Mouse (Mus musculus): Measurements from ENCODE around the gene Unc13d. TPM values are rescaled to one million over a fixed set of nuclear protein-coding genes. Genes with fewer than 3 reads are reported as not detected.

The Unc13d gene
- polyA plus RNA-seq, 1 experiment from 2014 or later, result 0.92 TPM

DNA sequence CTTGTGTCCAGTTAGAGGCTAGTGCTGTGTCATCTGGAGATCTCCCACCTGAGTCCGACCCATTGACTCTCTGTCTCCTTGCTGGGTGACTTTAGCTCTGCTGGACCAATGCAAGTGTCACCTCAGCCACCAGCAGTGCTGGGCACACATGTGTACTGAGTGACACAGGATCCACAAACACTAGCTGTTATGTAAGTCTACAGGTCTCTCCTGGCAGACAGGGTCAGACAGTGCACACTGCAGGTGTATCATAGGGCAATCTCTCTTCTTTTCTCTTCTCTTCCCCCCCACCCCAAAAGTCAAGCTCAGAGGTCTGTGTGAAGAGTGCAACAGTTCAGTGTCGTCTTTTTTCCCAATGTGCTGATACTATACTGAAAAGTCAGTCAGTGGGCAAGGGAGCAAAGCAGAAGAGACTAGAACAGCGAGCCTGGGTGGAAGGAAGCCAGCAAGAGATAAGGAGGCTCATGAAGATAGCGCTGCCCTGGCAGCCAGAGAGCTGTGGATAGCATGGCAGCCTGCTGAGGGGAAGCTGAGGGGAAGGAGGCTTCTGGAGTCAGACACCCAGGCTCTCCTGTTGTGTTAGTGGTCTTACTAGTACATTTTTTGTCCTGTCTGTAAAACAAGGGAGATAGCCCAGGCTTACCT is 20.4 kb downstream of the Unc13d start:
- Histone ChIP-seq H3K27ac (replicated peaks) (no peak overlapping the region), H3K4me3 (no peak overlapping the region), H3K4me2 (replicated peaks) (no peak overlapping the region), H3K4me1 (no peaks in the 10 kb centered on the region; the same call in 1 of the 2 replicates), H3K36me3 (peaks cover 95% of the 10 kb centered on the region), H3K27me3 (peaks cover 2% of the 10 kb centered on the region; the same call in 1 of the 2 replicates), H3K9ac (replicated peaks) (no peak overlapping the region), H3K9me3 (no peaks in the 10 kb centered on the region)
- WGBS, result 91% methylated on average over 4 of the region's 4 CpGs
- ATAC-seq (ENCODE audit: low FRiP score, low read depth), result no peak

DNA sequence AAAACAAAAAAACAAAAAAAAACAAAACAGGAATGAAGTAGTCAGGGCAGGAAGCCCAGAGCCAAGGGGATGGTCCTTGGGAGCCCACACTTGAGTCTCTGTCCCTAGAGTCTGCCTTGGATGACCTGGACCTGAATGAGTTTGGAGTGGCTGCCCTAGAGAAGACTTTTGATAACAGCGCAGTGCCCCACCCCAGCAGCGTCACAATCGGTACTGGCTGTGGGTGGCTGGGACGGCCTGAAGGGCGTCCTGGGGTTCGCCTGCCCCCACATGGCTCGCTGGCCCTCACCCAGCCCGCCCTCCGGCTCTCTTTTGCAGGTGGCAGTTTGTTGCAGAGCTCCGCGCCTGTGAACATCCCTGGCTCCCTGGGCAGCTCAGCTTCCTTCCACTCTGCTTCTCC is 21.9 kb downstream of the Unc13d start:
- WGBS, result 94% methylated on average over 11 of the region's 11 CpGs
- peaks cover 2% of the 10 kb centered on the region; the same call in 1 of the 2 replicates for H3K27me3 ChIP-seq
- ATAC-seq (ENCODE audit: low FRiP score, low read depth), result no peak
- no peak overlapping the region for H3K9ac ChIP-seq (replicated peaks)
- no peaks in the 10 kb centered on the region for H3K9me3 ChIP-seq
- peaks cover 96% of the 10 kb centered on the region for H3K36me3 ChIP-seq
- no peak overlapping the region for H3K27ac ChIP-seq (replicated peaks)
- no peak overlapping the region for H3K4me3 ChIP-seq
- H3K4me2 ChIP-seq (replicated peaks), result no peak overlapping the region
- H3K4me1 ChIP-seq, result no peaks in the 10 kb centered on the region

DNA sequence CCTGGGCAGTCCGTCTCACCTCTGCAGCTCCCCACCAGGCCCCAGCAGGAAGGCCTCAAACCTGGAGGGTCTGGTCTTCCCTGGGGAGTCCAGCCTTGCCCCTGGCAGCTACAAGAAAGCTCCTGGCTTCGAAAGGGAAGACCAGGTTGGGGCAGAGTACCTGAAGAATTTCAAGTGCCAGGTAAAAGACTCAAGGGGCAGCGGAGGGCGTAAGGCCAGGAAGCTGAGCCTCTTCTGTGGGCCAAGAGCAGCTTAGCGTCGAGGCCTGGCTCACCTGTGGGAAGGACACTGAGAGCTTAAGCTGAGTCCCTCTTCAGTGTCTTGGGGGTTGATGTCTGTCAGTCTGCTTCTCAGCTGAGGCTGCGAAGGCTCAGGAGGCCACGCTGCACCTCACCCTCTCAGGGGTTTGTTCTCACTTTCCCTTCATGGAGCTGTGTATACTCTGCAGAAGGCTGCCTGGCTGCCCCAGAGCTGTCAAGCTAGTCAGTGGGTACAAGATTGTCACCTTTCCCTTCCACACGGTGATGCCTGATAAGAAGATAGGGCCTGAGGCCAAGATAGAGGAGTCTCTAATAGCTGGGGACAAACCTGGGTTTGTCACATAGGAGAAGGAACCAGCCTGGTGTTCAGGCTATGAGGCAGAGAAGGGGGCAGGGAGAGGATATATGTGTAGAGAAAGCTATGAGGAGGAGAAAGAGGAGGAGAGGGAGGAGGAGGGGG is 24.1 kb downstream of the Unc13d start:
- Histone ChIP-seq H3K9ac (replicated peaks) (no peak overlapping the region), H3K9me3 (no peaks in the 10 kb centered on the region), H3K4me1 (no peaks in the 10 kb centered on the region), H3K4me2 (replicated peaks) (no peak overlapping the region), H3K27ac (replicated peaks) (no peak overlapping the region), H3K36me3 (peaks cover 96% of the 10 kb centered on the region), H3K27me3 (no peaks in the 10 kb centered on the region), H3K4me3 (no peak overlapping the region)
- ATAC-seq (ENCODE audit: low FRiP score, low read depth), result no peak
- 93% methylated on average over 9 of the region's 9 CpGs for WGBS

DNA sequence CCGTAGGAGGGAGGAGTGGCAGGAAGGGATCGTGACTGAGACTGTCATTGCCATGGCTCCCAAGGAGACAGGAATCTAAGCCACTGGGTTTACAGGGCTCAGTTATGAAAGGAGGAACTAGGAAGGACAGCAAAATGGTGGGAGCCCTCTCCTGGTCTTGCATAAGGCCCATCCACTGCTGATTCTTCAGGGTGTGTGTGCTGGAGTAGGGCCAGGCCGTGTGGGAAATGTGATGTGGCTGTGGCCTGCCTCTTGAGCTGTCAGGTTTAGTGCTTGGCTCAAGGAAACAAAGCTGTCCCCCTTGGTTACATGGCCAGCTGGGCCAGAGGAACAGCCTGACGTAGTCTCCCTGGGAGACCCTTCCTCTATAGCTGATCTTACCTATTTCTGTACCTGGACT is 27.6 kb downstream of the Unc13d start:
- no peaks in the 10 kb centered on the region for H3K27me3 ChIP-seq
- no peaks in the 10 kb centered on the region for H3K9me3 ChIP-seq
- 87% methylated on average over 4 of the region's 4 CpGs for WGBS
- H3K9ac ChIP-seq (replicated peaks), result no peak overlapping the region
- ATAC-seq (ENCODE audit: low FRiP score, low read depth), result no peak
- H3K4me1 ChIP-seq, result no peaks in the 10 kb centered on the region
- H3K27ac ChIP-seq (replicated peaks), result no peak overlapping the region
- no peak overlapping the region for H3K4me3 ChIP-seq
- H3K4me2 ChIP-seq (replicated peaks), result no peak overlapping the region
- H3K36me3 ChIP-seq, result peaks cover 93% of the 10 kb centered on the region

DNA sequence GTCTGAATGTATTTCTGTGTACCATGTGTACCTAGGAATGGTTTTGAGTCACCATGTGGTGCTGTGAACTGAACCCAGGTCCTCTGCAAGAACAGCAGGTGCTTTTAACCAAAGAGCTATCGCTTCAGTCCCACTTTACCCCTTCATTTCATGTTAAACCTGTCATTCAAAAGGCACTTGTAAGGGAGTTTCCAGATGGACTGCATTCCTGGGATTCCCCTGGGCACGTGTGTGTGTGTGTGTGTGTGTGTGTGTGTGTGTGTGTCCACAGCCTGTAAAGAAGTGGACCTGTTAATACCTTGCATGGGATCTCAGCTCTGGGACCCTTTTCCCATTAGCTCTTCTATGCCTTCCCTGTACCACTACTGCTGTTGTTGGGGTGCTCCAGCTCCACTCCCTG is 28.2 kb downstream of the Unc13d start:
- H3K4me3 ChIP-seq, result no peak overlapping the region
- no peak overlapping the region for H3K27ac ChIP-seq (replicated peaks)
- no peak for ATAC-seq (ENCODE audit: low FRiP score, low read depth)
- no peaks in the 10 kb centered on the region for H3K4me1 ChIP-seq
- no peaks in the 10 kb centered on the region for H3K9me3 ChIP-seq
- H3K4me2 ChIP-seq (replicated peaks), result no peak overlapping the region
- WGBS, result 86% methylated on average over 2 of the region's 2 CpGs
- no peak overlapping the region for H3K9ac ChIP-seq (replicated peaks)
- peaks cover 93% of the 10 kb centered on the region for H3K36me3 ChIP-seq
- no peaks in the 10 kb centered on the region for H3K27me3 ChIP-seq

DNA sequence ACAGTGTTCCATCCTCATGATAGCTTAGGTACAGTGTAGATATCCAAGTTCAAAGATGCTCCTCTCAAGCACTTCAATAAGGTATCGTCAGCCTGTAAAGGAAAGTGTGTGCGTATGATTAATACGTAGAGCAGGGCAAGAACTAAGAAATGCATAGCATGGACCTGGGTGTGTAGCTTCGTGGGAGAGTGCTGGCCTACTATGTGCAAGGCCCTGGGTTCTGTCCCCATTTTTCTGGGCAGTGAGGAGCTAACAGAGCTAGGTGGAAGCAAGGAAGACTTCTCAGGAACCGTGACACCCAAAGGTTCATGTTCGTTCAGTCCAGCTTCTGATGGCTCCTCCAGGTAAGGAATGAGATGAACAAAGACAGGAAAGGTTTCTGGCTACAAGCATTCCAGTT is 32.6 kb downstream of the Unc13d start:
- ATAC-seq (ENCODE audit: low FRiP score, low read depth), result no peak
- whole genome bisulfite sequencing, result 98% methylated on average over 6 of the region's 6 CpGs
- no peaks in the 10 kb centered on the region for H3K9me3 ChIP-seq
- H3K27ac ChIP-seq (replicated peaks), result no peak overlapping the region
- H3K4me3 ChIP-seq, result no peak overlapping the region
- H3K27me3 ChIP-seq, result no peaks in the 10 kb centered on the region
- H3K4me2 ChIP-seq (replicated peaks), result no peak overlapping the region
- H3K4me1 ChIP-seq, result no peaks in the 10 kb centered on the region
- peaks cover 79% of the 10 kb centered on the region for H3K36me3 ChIP-seq
- H3K9ac ChIP-seq (replicated peaks), result no peak overlapping the region

DNA sequence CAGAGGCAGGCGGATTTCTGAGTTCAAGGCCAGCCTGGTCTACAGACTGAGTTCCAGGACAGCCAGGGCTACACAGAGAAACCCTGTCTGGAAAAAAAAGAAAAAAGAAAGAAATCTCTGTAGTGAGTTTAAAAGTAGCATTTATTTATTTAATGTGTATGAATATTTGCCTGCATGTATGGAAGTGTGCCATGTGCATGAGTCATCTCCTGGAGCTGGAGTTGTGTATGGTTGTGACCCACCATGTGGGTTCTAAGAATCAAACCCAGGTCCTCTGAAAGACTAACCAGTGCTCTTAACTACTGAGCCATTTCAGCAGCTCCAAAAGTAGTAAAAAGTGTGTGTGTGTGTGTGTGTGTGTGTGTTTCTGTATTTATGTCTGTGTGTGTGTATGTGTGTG is 34.5 kb downstream of the Unc13d start:
- no peak overlapping the region for H3K27ac ChIP-seq (replicated peaks)
- 96% methylated on average over 1 of the region's 1 CpGs for WGBS
- H3K4me2 ChIP-seq (replicated peaks), result no peak overlapping the region
- no peaks in the 10 kb centered on the region for H3K27me3 ChIP-seq
- H3K4me3 ChIP-seq, result no peak overlapping the region
- H3K9ac ChIP-seq (replicated peaks), result no peak overlapping the region
- no peaks in the 10 kb centered on the region for H3K4me1 ChIP-seq
- no peak for ATAC-seq (ENCODE audit: low FRiP score, low read depth)
- H3K9me3 ChIP-seq, result no peaks in the 10 kb centered on the region
- H3K36me3 ChIP-seq, result peaks cover 76% of the 10 kb centered on the region

DNA sequence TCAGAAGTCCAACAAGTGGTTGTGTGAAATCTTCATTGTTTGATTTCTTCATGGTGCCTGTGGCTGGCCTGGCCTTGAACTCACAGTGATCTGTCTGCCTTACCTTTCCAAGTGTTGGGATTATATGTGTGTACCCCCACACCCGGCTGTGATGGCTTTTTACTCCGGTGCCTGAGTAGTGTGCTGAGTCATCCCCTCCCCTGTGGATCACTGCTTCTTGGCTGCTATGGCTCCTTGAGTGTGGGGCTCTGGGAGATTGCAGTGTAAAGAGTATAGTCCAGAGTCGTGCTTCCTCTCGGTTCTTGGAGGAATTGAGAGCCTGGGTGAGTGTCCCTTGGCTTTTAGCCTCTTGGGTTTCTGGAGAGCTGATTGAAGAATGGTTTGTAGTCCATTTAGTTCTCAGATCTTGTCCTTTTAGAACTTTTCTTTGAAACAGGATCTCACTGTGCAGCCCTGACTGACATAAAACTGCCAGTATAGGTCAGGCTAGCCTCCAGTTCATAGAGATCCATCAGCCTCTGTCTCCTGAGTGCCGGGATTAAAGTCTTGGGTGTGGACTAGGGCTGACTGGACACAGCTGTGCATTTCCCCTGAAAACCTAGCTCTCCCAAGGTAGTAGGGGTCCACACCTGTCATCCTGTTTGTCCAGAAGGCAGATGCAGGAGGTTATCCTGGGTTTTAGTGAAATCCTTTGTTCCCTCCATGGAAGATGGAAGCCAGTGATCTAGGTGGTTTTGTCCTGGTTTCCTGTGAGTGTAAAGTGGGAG is 35.2 kb downstream of the Unc13d start:
- Histone ChIP-seq H3K4me3 (no peak overlapping the region), H3K27me3 (no peaks in the 10 kb centered on the region), H3K9me3 (no peaks in the 10 kb centered on the region), H3K9ac (replicated peaks) (no peak overlapping the region), H3K4me1 (no peaks in the 10 kb centered on the region), H3K4me2 (replicated peaks) (no peak overlapping the region), H3K27ac (replicated peaks) (no peak overlapping the region), H3K36me3 (peaks cover 69% of the 10 kb centered on the region)
- WGBS, result 90% methylated on average over 5 of the region's 5 CpGs
- no peak for ATAC-seq (ENCODE audit: low FRiP score, low read depth)

DNA sequence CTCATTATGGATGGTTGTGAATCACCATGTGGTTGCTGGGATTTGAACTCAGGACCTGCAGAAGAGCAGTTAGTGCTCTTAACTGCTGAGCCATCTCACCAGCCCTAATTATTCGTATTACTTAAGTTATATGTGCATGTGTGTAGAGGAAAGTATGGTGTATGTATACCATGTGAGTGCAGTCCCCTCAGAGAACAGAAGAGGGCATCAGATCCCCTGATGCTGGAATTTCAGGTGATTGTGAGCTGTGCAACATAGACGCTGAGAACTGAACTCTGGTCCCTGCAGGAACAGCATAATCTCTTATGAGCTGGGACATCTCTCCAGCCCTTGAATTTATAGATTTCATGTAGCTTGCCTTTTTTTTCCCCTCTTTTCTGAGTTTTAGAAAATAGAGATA is 35.9 kb downstream of the Unc13d start:
- ATAC-seq (ENCODE audit: low FRiP score, low read depth), result no peak
- Histone ChIP-seq H3K9ac (replicated peaks) (no peak overlapping the region), H3K9me3 (no peaks in the 10 kb centered on the region), H3K36me3 (peaks cover 62% of the 10 kb centered on the region), H3K4me1 (no peaks in the 10 kb centered on the region), H3K4me3 (no peak overlapping the region), H3K27ac (replicated peaks) (no peak overlapping the region), H3K27me3 (no peaks in the 10 kb centered on the region), H3K4me2 (replicated peaks) (no peak overlapping the region)
- 91% methylated on average over 2 of the region's 2 CpGs for WGBS

DNA sequence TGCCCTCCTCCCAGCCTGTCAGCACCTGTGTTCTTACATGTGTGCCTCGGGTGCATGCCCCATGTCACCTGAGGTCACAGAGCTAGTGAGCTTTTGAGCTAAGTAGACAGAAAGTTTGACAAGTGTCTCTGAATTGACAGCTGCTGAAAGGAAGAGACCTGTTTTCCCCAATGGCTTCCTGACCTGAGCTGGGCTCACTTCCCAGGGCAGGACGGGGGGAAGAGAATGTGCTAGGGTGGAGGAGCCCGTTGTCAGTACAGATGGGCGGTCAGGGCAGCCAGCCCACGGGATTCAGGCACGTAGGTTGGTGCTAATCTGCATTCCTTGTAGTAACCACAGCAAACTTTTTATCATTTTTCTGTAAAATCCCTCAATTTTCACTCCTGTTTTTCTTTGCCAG is 37.2 kb downstream of the Unc13d start:
- Histone ChIP-seq H3K4me1 (no peaks in the 10 kb centered on the region), H3K27ac (replicated peaks) (no peak overlapping the region), H3K36me3 (peaks cover 53% of the 10 kb centered on the region), H3K9me3 (no peaks in the 10 kb centered on the region), H3K27me3 (no peaks in the 10 kb centered on the region), H3K4me2 (replicated peaks) (no peak overlapping the region), H3K9ac (replicated peaks) (no peak overlapping the region), H3K4me3 (no peak overlapping the region)
- WGBS, result 93% methylated on average over 6 of the region's 6 CpGs
- no peak for ATAC-seq (ENCODE audit: low FRiP score, low read depth)

DNA sequence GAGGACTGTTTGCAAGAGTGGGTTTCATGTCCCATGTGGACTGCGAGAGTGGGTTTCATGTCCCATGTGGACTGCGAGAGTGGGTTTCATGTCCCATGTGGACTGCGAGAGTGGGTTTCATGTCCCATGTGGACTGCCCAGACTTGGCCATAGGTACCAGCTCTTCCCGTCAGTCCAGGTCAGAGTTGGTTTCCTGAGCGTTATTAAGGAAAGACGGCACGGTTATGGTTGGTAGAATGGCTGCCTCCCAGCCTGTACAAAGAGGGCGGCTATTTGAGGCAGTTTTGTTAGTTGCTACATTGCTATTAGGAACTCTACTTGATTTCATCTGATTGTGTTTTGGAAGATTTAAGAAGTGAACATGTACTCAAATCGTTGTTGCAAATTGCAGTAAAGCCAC is 39.9 kb downstream of the Unc13d start:
- H3K4me2 ChIP-seq (replicated peaks), result no peak overlapping the region
- no peak for ATAC-seq (ENCODE audit: low FRiP score, low read depth)
- H3K9me3 ChIP-seq, result no peaks in the 10 kb centered on the region
- H3K36me3 ChIP-seq, result peaks cover 43% of the 10 kb centered on the region
- H3K4me1 ChIP-seq, result peaks cover 1% of the 10 kb centered on the region
- H3K9ac ChIP-seq (replicated peaks), result no peak overlapping the region
- H3K27me3 ChIP-seq, result no peaks in the 10 kb centered on the region
- 97% methylated on average over 9 of the region's 9 CpGs for WGBS
- H3K4me3 ChIP-seq, result no peak overlapping the region
- H3K27ac ChIP-seq (replicated peaks), result no peak overlapping the region

DNA sequence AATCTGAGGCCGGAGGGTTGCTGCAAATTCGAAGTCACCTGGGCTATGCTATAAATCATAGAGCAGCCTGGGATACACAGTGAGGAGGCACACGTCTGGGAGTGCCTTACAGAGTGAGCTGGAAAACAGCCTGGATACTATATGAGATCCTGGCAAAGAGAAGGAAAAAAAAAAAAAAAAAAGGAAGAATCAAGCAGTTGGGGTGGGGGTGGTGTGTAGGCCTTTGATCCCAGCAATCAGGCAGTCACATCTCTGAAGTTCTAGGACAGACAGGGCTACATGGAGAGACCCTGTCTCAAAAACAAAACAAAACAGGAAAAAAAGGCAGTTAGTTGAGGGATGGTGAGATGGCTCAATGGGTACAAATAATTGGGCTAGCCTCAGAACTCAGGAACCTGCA is 41.1 kb downstream of the Unc13d start:
- H3K36me3 ChIP-seq, result peaks cover 33% of the 10 kb centered on the region
- H3K27ac ChIP-seq (replicated peaks), result no peak overlapping the region
- H3K27me3 ChIP-seq, result no peaks in the 10 kb centered on the region
- 97% methylated on average over 3 of the region's 3 CpGs for WGBS
- H3K4me3 ChIP-seq, result no peak overlapping the region
- H3K9ac ChIP-seq (replicated peaks), result no peak overlapping the region
- no peak overlapping the region for H3K4me2 ChIP-seq (replicated peaks)
- peaks cover 8% of the 10 kb centered on the region for H3K4me1 ChIP-seq
- H3K9me3 ChIP-seq, result no peaks in the 10 kb centered on the region
- ATAC-seq (ENCODE audit: low FRiP score, low read depth), result no peak
